Mouse (Mus musculus): Measurements from ENCODE around the gene Flrt1. TPM values are rescaled to one million over a fixed set of nuclear protein-coding genes. Genes with fewer than 3 reads are reported as not detected.
"Not testable (repeated sequence)": the region's sequence is repeated elsewhere in the genome, so short reads cannot be mapped to it uniquely, and the experiment has no call there.

The Flrt1 gene
- polyA plus RNA-seq, 1 experiment from 2014 or later = 3.6 TPM

GRCm38 (mm10) chr19:7056248-7057087 is 49.1 kb downstream of the Flrt1 start, which contains the start of gene Macrod1:
Gene Macrod1, plus strand, starts transcription at chr19:7056810.
- H3K4me3 ChIP-seq (ENCODE audit: low read depth, low read length) = peak within 1 kb of the TSS; percentile 74
- no peaks in the 10 kb centered on the region for H3K9me3 ChIP-seq (ENCODE audit: control insufficient read depth, low read length)
- peak within 1 kb of the TSS; percentile 100 for H3K4me2 ChIP-seq (ENCODE audit: low read length)
- peaks cover 15% of the 10 kb centered on the region for H3K4me1 ChIP-seq (replicated peaks; ENCODE audit: control insufficient read depth, insufficient read depth, low read length)
- under 1% methylated on average over 69 of the region's 72 CpGs for WGBS
- peak within 1 kb of the TSS; percentile 43 for H3K9ac ChIP-seq (ENCODE audit: low read length)
- DNase-seq (ENCODE audit: low spot score) (peak; percentile 82), ATAC-seq (replicated peaks; ENCODE audit: low FRiP score, low TSS enrichment, low read depth) (peak; percentile 68)
- H3K36me3 ChIP-seq (ENCODE audit: control insufficient read depth, insufficient read depth, low read length) = no peaks in the 10 kb centered on the region
- no peak within 1 kb of the TSS for H3K27ac ChIP-seq (ENCODE audit: low read depth)
- peaks cover 17% of the 10 kb centered on the region for H3K27me3 ChIP-seq (replicated peaks; ENCODE audit: control insufficient read depth, insufficient read depth, low read length)

- no peak overlapping the region for H3K9ac ChIP-seq (ENCODE audit: low read length)
- H3K27me3 ChIP-seq (replicated peaks; ENCODE audit: control insufficient read depth, insufficient read depth, low read length) = peaks cover 17% of the 10 kb centered on the region
- ATAC-seq (replicated peaks; ENCODE audit: low FRiP score, low TSS enrichment, low read depth) (no peak), DNase-seq (ENCODE audit: low spot score) (no peak)
- H3K4me3 ChIP-seq (ENCODE audit: low read depth, low read length) = no peak overlapping the region
- H3K4me2 ChIP-seq (ENCODE audit: low read length) = no peak overlapping the region
- peaks cover 15% of the 10 kb centered on the region for H3K4me1 ChIP-seq (replicated peaks; ENCODE audit: control insufficient read depth, insufficient read depth, low read length)
- H3K9me3 ChIP-seq (ENCODE audit: control insufficient read depth, low read length) = no peaks in the 10 kb centered on the region
- H3K27ac ChIP-seq (ENCODE audit: low read depth) = no peak overlapping the region
- 45% methylated on average over 3 of the region's 3 CpGs for WGBS
- H3K36me3 ChIP-seq (ENCODE audit: control insufficient read depth, insufficient read depth, low read length) = no peaks in the 10 kb centered on the region
Observed at GRCm38 (mm10) chr19:7055173-7055572, 50.4 kb downstream of the Flrt1 start.

- DNase-seq (ENCODE audit: low spot score) (no peak), ATAC-seq (replicated peaks; ENCODE audit: low FRiP score, low TSS enrichment, low read depth) (no peak)
- H3K27ac ChIP-seq (ENCODE audit: low read depth) = no peak overlapping the region
- H3K4me1 ChIP-seq (replicated peaks; ENCODE audit: control insufficient read depth, insufficient read depth, low read length) = peaks cover 15% of the 10 kb centered on the region
- H3K9me3 ChIP-seq (ENCODE audit: control insufficient read depth, low read length) = no peaks in the 10 kb centered on the region
- H3K4me3 ChIP-seq (ENCODE audit: low read depth, low read length) = no peak overlapping the region
- H3K9ac ChIP-seq (ENCODE audit: low read length) = no peak overlapping the region
- H3K36me3 ChIP-seq (ENCODE audit: control insufficient read depth, insufficient read depth, low read length) = no peaks in the 10 kb centered on the region
- H3K4me2 ChIP-seq (ENCODE audit: low read length) = no peak overlapping the region
- WGBS = 55% methylated on average over 10 of the region's 10 CpGs
- peaks cover 17% of the 10 kb centered on the region for H3K27me3 ChIP-seq (replicated peaks; ENCODE audit: control insufficient read depth, insufficient read depth, low read length)
Observed at GRCm38 (mm10) chr19:7054772-7055171, 50.8 kb downstream of the Flrt1 start.

- H3K9ac ChIP-seq (ENCODE audit: low read length); H3K9me3 ChIP-seq (ENCODE audit: control insufficient read depth, low read length); H3K27ac ChIP-seq (ENCODE audit: low read depth); H3K4me3 ChIP-seq (ENCODE audit: low read depth, low read length); DNase-seq (ENCODE audit: low spot score); H3K36me3 ChIP-seq (ENCODE audit: control insufficient read depth, insufficient read depth, low read length); H3K4me2 ChIP-seq (ENCODE audit: low read length); ATAC-seq (replicated peaks; ENCODE audit: low FRiP score, low TSS enrichment, low read depth): not testable (repeated sequence)
- 89% methylated on average over 4 of the region's 4 CpGs for WGBS
- peaks cover 13% of the 10 kb centered on the region for H3K27me3 ChIP-seq (replicated peaks; ENCODE audit: control insufficient read depth, insufficient read depth, low read length)
- H3K4me1 ChIP-seq (replicated peaks; ENCODE audit: control insufficient read depth, insufficient read depth, low read length) = peaks cover 14% of the 10 kb centered on the region
Observed at GRCm38 (mm10) chr19:7053382-7053781, 52.1 kb downstream of the Flrt1 start.

GRCm38 (mm10) chr19:7044706-7045105 is 60.8 kb downstream of the Flrt1 start:
- 0 out of 2 replicates have a peak, but pooled peaks cover 3% of the 10 kb centered on the region for H3K4me1 ChIP-seq (replicated peaks; ENCODE audit: control insufficient read depth, insufficient read depth, low read length)
- WGBS = 34% methylated on average over 4 of the region's 4 CpGs
- no peaks in the 10 kb centered on the region for H3K36me3 ChIP-seq (ENCODE audit: control insufficient read depth, insufficient read depth, low read length)
- H3K27ac ChIP-seq (ENCODE audit: low read depth) = no peak overlapping the region
- H3K27me3 ChIP-seq (replicated peaks; ENCODE audit: control insufficient read depth, insufficient read depth, low read length) = no peaks in the 10 kb centered on the region
- ATAC-seq (replicated peaks; ENCODE audit: low FRiP score, low TSS enrichment, low read depth) (no peak), DNase-seq (ENCODE audit: low spot score) (no peak)
- no peak overlapping the region for H3K9ac ChIP-seq (ENCODE audit: low read length)
- H3K4me2 ChIP-seq (ENCODE audit: low read length) = no peak overlapping the region
- no peaks in the 10 kb centered on the region for H3K9me3 ChIP-seq (ENCODE audit: control insufficient read depth, low read length)
- H3K4me3 ChIP-seq (ENCODE audit: low read depth, low read length) = no peak overlapping the region

GRCm38 (mm10) chr19:7044279-7044678 is 61.2 kb downstream of the Flrt1 start:
- Histone ChIP-seq H3K4me3 (ENCODE audit: low read depth, low read length) (no peak overlapping the region), H3K9ac (ENCODE audit: low read length) (no peak overlapping the region), H3K9me3 (ENCODE audit: control insufficient read depth, low read length) (no peaks in the 10 kb centered on the region), H3K36me3 (ENCODE audit: control insufficient read depth, insufficient read depth, low read length) (no peaks in the 10 kb centered on the region), H3K4me1 (replicated peaks; ENCODE audit: control insufficient read depth, insufficient read depth, low read length) (0 out of 2 replicates have a peak, but pooled peaks cover 3% of the 10 kb centered on the region), H3K27me3 (replicated peaks; ENCODE audit: control insufficient read depth, insufficient read depth, low read length) (no peaks in the 10 kb centered on the region), H3K4me2 (ENCODE audit: low read length) (no peak overlapping the region), H3K27ac (ENCODE audit: low read depth) (no peak overlapping the region)
- DNase-seq (ENCODE audit: low spot score) (no peak), ATAC-seq (replicated peaks; ENCODE audit: low FRiP score, low TSS enrichment, low read depth) (no peak)
- WGBS = 59% methylated on average over 4 of the region's 4 CpGs

Other genes with a start within 250 kb of the Flrt1 start
- gene Ccdc88b, start 247.5 kb downstream of the Flrt1 start, polyA plus RNA-seq (2014; fragmentation: Nextera tagmentation; extraction: Ambion mirVana) = 0.85 and 1.0 TPM in 2 replicates
- gene Trmt112, start 196.0 kb downstream of the Flrt1 start, polyA plus RNA-seq (2014; fragmentation: Nextera tagmentation; extraction: Ambion mirVana) = 136 and 150 TPM in 2 replicates
- gene Prdx5, start 195.6 kb downstream of the Flrt1 start, polyA plus RNA-seq (2014; fragmentation: Nextera tagmentation; extraction: Ambion mirVana) = 116 and 139 TPM in 2 replicates
- gene Esrra, start 183.9 kb downstream of the Flrt1 start, polyA plus RNA-seq (2014; fragmentation: Nextera tagmentation; extraction: Ambion mirVana) = 7.5 and 9.9 TPM in 2 replicates
- gene Catsperz, start 180.3 kb downstream of the Flrt1 start, polyA plus RNA-seq (2014; fragmentation: Nextera tagmentation; extraction: Ambion mirVana) = 0.70 and 1.4 TPM in 2 replicates
- gene Kcnk4, start 171.2 kb downstream of the Flrt1 start, polyA plus RNA-seq (2014; fragmentation: Nextera tagmentation; extraction: Ambion mirVana) = 0.22 TPM in 1 of 2 replicates, not detected in the other
- 58.1 and 63.5 TPM in 2 replicates for gene Bad, start 163.9 kb downstream of the Flrt1 start, polyA plus RNA-seq (2014; fragmentation: Nextera tagmentation; extraction: Ambion mirVana)
- gene Gpr137, start 163.2 kb downstream of the Flrt1 start, polyA plus RNA-seq (2014; fragmentation: Nextera tagmentation; extraction: Ambion mirVana) = 20.2 and 21.8 TPM in 2 replicates
- gene Ppp1r14b, start 130.8 kb downstream of the Flrt1 start, polyA plus RNA-seq (2014; fragmentation: Nextera tagmentation; extraction: Ambion mirVana) = 111 and 199 TPM in 2 replicates
- 123 and 138 TPM in 2 replicates for gene Plcb3, start 129.3 kb downstream of the Flrt1 start, polyA plus RNA-seq (2014; fragmentation: Nextera tagmentation; extraction: Ambion mirVana)
- gene Fkbp2, start 125.2 kb downstream of the Flrt1 start, polyA plus RNA-seq (2014; fragmentation: Nextera tagmentation; extraction: Ambion mirVana) = 96.9 and 103 TPM in 2 replicates
- gene Vegfb, start 118.1 kb downstream of the Flrt1 start, polyA plus RNA-seq (2014; fragmentation: Nextera tagmentation; extraction: Ambion mirVana) = 38.7 and 50.5 TPM in 2 replicates
- gene Dnajc4, start 113.2 kb downstream of the Flrt1 start, polyA plus RNA-seq (2014; fragmentation: Nextera tagmentation; extraction: Ambion mirVana) = 23.3 and 25.2 TPM in 2 replicates
- gene Nudt22, start 109.6 kb downstream of the Flrt1 start, polyA plus RNA-seq (2014; fragmentation: Nextera tagmentation; extraction: Ambion mirVana) = 14.6 and 16.1 TPM in 2 replicates
- 9.5 and 10.3 TPM in 2 replicates for gene Trpt1, start 109.6 kb downstream of the Flrt1 start, polyA plus RNA-seq (2014; fragmentation: Nextera tagmentation; extraction: Ambion mirVana)
- 7.0 and 7.3 TPM in 2 replicates for gene Fermt3, start 86.3 kb downstream of the Flrt1 start, polyA plus RNA-seq (2014; fragmentation: Nextera tagmentation; extraction: Ambion mirVana)
- gene Stip1, start 65.8 kb downstream of the Flrt1 start, polyA plus RNA-seq (2014; fragmentation: Nextera tagmentation; extraction: Ambion mirVana) = 212 and 227 TPM in 2 replicates
- 7.1 and 8.5 TPM in 2 replicates for gene Macrod1, start 48.9 kb downstream of the Flrt1 start, polyA plus RNA-seq (2014; fragmentation: Nextera tagmentation; extraction: Ambion mirVana)
- 205 and 224 TPM in 2 replicates for gene Otub1, start 100.6 kb upstream of the Flrt1 start, polyA plus RNA-seq (2014; fragmentation: Nextera tagmentation; extraction: Ambion mirVana)
- gene Cox8a, start 111.9 kb upstream of the Flrt1 start, polyA plus RNA-seq (2014; fragmentation: Nextera tagmentation; extraction: Ambion mirVana) = 1,241 and 1,347 TPM in 2 replicates
- 67.4 and 73.0 TPM in 2 replicates for gene Naa40, start 135.5 kb upstream of the Flrt1 start, polyA plus RNA-seq (2014; fragmentation: Nextera tagmentation; extraction: Ambion mirVana)
- 8.9 and 11.1 TPM in 2 replicates for gene Rcor2, start 161.6 kb upstream of the Flrt1 start, polyA plus RNA-seq (2014; fragmentation: Nextera tagmentation; extraction: Ambion mirVana)
- 48.7 and 54.0 TPM in 2 replicates for gene Mark2, start 236.1 kb upstream of the Flrt1 start, polyA plus RNA-seq (2014; fragmentation: Nextera tagmentation; extraction: Ambion mirVana)

Data from intestine, embryonic 14.5 days (tissue).